Mouse (Mus musculus) liver, embryonic 16.5 days (tissue): ENCODE data around the gene Cpne5. TPM values are rescaled to one million over a fixed set of nuclear protein-coding genes. Genes with fewer than 3 reads are reported as not detected.
"Not testable (repeated sequence)": the region's sequence is repeated elsewhere in the genome, so short reads cannot be mapped to it uniquely, and the experiment has no call there.

ENCODE experiments used
- ATAC-seq: fragments of 200-750 bp; cut with Nextera tagmentation; 2 replicates; pipeline ENCODE4 v1.8.0; 2017; ENCODE audit warnings: low read depth, mild to moderate bottlenecking, moderate number of reproducible peaks, moderate library complexity
- H3K27ac ChIP-seq: fragments of 300-500 bp; sonication (generic); 2 replicates; pipeline ENCODE4 v1.5.1; 2014; ENCODE audit warnings: mild to moderate bottlenecking, low read length
- H3K27me3 ChIP-seq: fragments of 300-500 bp; sonication (generic); 2 replicates; pipeline ENCODE4 v1.6.1; 2014; ENCODE audit warnings: low read depth, low read length, mixed read lengths; ENCODE audit not compliant: control insufficient read depth, insufficient read depth
- H3K36me3 ChIP-seq: fragments of 300-500 bp; sonication (generic); 2 replicates; pipeline ENCODE4 v1.6.1; 2014; ENCODE audit warnings: mild to moderate bottlenecking; ENCODE audit not compliant: control insufficient read depth, insufficient read depth
- H3K4me1 ChIP-seq: fragments of 300-500 bp; sonication (generic); 2 replicates; pipeline ENCODE4 v1.6.1; 2014; ENCODE audit warnings: low read depth, low read length, mixed read lengths; ENCODE audit not compliant: control insufficient read depth
- H3K4me2 ChIP-seq: fragments of 300-500 bp; sonication (generic); 2 replicates; pipeline ENCODE4 v1.6.1; 2014; ENCODE audit warnings: low read depth, low read length, mixed read lengths
- H3K4me3 ChIP-seq: fragments of 300-500 bp; sonication (generic); 2 replicates; pipeline ENCODE4 v1.5.1; 2014; ENCODE audit warnings: low read depth, mild to moderate bottlenecking, low read length
- H3K9ac ChIP-seq: fragments of 300-500 bp; sonication (generic); 2 replicates; pipeline ENCODE4 v1.6.1; 2014; ENCODE audit warnings: low read depth, low read length
- H3K9me3 ChIP-seq: fragments of 300-500 bp; sonication (generic); replicated peaks from 2 replicates; pipeline ENCODE4 v1.6.1; 2016; ENCODE audit warnings: low read length; ENCODE audit not compliant: control insufficient read depth
- WGBS: fragments of 180-500 bp; shearing (Covaris S2); extraction: QIAGEN DNeasy Blood & Tissue Kit; methylation state at CpG from one replicate; pipeline ENCODE4 v1.1.7; 2014; ENCODE audit not compliant: insufficient replicate concordance; 5-methylcytosine and 5-hydroxymethylcytosine counted together
- polyA plus RNA-seq: library from polyadenylated mRNA; unstranded; fragments of >200 nt; fragmentation: Nextera tagmentation; extraction: Ambion mirVana; gene quantifications from 2 replicates; pipeline ENCODE4 v1.2.1, GENCODE M21; 2015

Cpne5 gene
- polyA plus RNA-seq, 1 experiment from 2014 or later: 0.24 TPM

- ATAC-seq: peak; percentile 78
Measured at GRCm38 (mm10) chr17:29251608-29252390, 13.8 kb upstream of the Cpne5 start.

DNA sequence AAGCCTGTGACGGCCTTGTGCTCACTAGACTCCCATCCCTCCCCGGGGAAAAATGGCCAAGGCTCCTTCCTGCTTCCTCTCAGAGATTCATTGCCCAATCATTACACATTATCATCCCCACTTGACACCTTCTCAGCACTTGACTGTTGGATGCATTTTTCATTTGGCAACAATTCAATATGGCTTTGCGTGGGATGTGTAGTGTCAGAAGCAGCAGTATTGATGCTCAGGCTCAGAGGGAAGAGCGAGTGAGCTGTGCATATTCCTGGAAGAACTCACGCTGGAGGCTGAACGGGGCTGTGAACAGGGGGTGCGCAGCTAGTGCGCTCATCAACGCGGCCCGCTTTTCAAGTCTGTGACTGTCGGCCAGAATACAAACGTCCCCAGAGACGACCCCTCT, 13.0 kb upstream of the Cpne5 start:
- ATAC-seq, H3K4me2 ChIP-seq, H3K9me3 ChIP-seq, H3K27me3 ChIP-seq, H3K4me3 ChIP-seq, H3K4me1 ChIP-seq, H3K27ac ChIP-seq, H3K9ac ChIP-seq: not testable (repeated sequence)
- peaks cover 24% of the 10 kb centered on the region for H3K36me3 ChIP-seq
- WGBS: 79% methylated on average over 14 of the region's 14 CpGs

More at GRCm38 (mm10) chr17:29251608-29252390, 13.8 kb upstream of the Cpne5 start:
- H3K4me3 ChIP-seq: no peak overlapping the region
- H3K9ac ChIP-seq: no peak overlapping the region
- 78% methylated on average over 15 of the region's 15 CpGs for WGBS
- peaks cover 24% of the 10 kb centered on the region for H3K36me3 ChIP-seq
- peak overlapping the region; percentile 59; the same call in 1 of the 2 replicates for H3K27ac ChIP-seq
- H3K4me1 ChIP-seq: peaks cover 5% of the 10 kb centered on the region
- H3K4me2 ChIP-seq: no peak overlapping the region
- H3K9me3 ChIP-seq: no peaks in the 10 kb centered on the region
- H3K27me3 ChIP-seq: no peaks in the 10 kb centered on the region

GRCm38 (mm10) chr17:29249512-29249911, 11.5 kb upstream of the Cpne5 start:
- Histone ChIP-seq H3K4me1 (peaks cover 5% of the 10 kb centered on the region), H3K27me3 (no peaks in the 10 kb centered on the region), H3K9ac (no peak overlapping the region), H3K4me2 (no peak overlapping the region), H3K4me3 (no peak overlapping the region), H3K27ac (no peak overlapping the region), H3K36me3 (peaks cover 21% of the 10 kb centered on the region), H3K9me3 (no peaks in the 10 kb centered on the region)
- 58% methylated on average over 9 of the region's 9 CpGs for WGBS
- ATAC-seq: no peak

GRCm38 (mm10) chr17:29247881-29248280, 9.9 kb upstream of the Cpne5 start:
- 77% methylated on average over 13 of the region's 13 CpGs for WGBS
- Histone ChIP-seq H3K27me3 (0 out of 2 replicates have a peak, but pooled peaks cover 5% of the 10 kb centered on the region), H3K4me1 (peaks cover 5% of the 10 kb centered on the region), H3K36me3 (peaks cover 17% of the 10 kb centered on the region), H3K9ac (no peak overlapping the region), H3K27ac (no peak overlapping the region), H3K9me3 (no peaks in the 10 kb centered on the region), H3K4me3 (no peak overlapping the region), H3K4me2 (no peak overlapping the region)
- no peak for ATAC-seq

GRCm38 (mm10) chr17:29246602-29247001, 8.6 kb upstream of the Cpne5 start:
- ATAC-seq: no peak
- Histone ChIP-seq H3K9me3 (no peaks in the 10 kb centered on the region), H3K36me3 (peaks cover 14% of the 10 kb centered on the region), H3K4me1 (peaks cover 3% of the 10 kb centered on the region), H3K27me3 (0 out of 2 replicates have a peak, but pooled peaks cover 5% of the 10 kb centered on the region), H3K4me2 (no peak overlapping the region), H3K27ac (no peak overlapping the region), H3K9ac (no peak overlapping the region), H3K4me3 (no peak overlapping the region)
- 39% methylated on average over 5 of the region's 5 CpGs for WGBS

- no peak for ATAC-seq
- Histone ChIP-seq H3K36me3 (peaks cover 8% of the 10 kb centered on the region), H3K27me3 (0 out of 2 replicates have a peak, but pooled peaks cover 5% of the 10 kb centered on the region), H3K9ac (no peak overlapping the region), H3K27ac (no peak overlapping the region), H3K4me1 (no peaks in the 10 kb centered on the region), H3K9me3 (no peaks in the 10 kb centered on the region), H3K4me3 (no peak overlapping the region), H3K4me2 (no peak overlapping the region)
- 25% methylated on average over 7 of the region's 7 CpGs for WGBS
Measured at GRCm38 (mm10) chr17:29245725-29246124, 7.8 kb upstream of the Cpne5 start.

- no peak overlapping the region for H3K27ac ChIP-seq
- peaks cover 5% of the 10 kb centered on the region; the same call in 1 of the 2 replicates for H3K27me3 ChIP-seq
- no peaks in the 10 kb centered on the region for H3K4me1 ChIP-seq
- 48% methylated on average over 11 of the region's 12 CpGs for WGBS
- no peak overlapping the region for H3K9ac ChIP-seq
- H3K4me3 ChIP-seq: no peak overlapping the region
- H3K4me2 ChIP-seq: no peak overlapping the region
- ATAC-seq: no peak
- 0 out of 2 replicates have a peak, but pooled peaks cover under 1% of the 10 kb centered on the region for H3K36me3 ChIP-seq
- no peaks in the 10 kb centered on the region for H3K9me3 ChIP-seq
Measured at GRCm38 (mm10) chr17:29244912-29245311, 6.9 kb upstream of the Cpne5 start.

- Histone ChIP-seq H3K27ac (no peak overlapping the region), H3K9ac (no peak overlapping the region), H3K4me1 (no peaks in the 10 kb centered on the region; the same call in none of the 2 replicates), H3K4me3 (peak overlapping the region; percentile 53), H3K4me2 (peak overlapping the region; percentile 65), H3K9me3 (no peaks in the 10 kb centered on the region), H3K36me3 (no peaks in the 10 kb centered on the region), H3K27me3 (peaks cover 41% of the 10 kb centered on the region)
- 4% methylated on average over 23 of the region's 23 CpGs for WGBS
- no peak for ATAC-seq
Measured at GRCm38 (mm10) chr17:29238421-29238945, 516 bp upstream of the Cpne5 start.

- no peaks in the 10 kb centered on the region for H3K36me3 ChIP-seq
- WGBS: 1% methylated on average over 31 of the region's 32 CpGs
- no peak for ATAC-seq
- no peak overlapping the region for H3K27ac ChIP-seq
- H3K27me3 ChIP-seq: peaks cover 37% of the 10 kb centered on the region
- no peak overlapping the region for H3K9ac ChIP-seq
- peak overlapping the region; percentile 53 for H3K4me3 ChIP-seq
- H3K9me3 ChIP-seq: no peaks in the 10 kb centered on the region
- peak overlapping the region; percentile 65 for H3K4me2 ChIP-seq
- H3K4me1 ChIP-seq: no peaks in the 10 kb centered on the region; the same call in none of the 2 replicates
Measured at GRCm38 (mm10) chr17:29237267-29237771, 648 bp downstream of the Cpne5 start.
